Mouse (Mus musculus): Measurements from ENCODE around the gene Arhgef1. TPM values are rescaled to one million over a fixed set of nuclear protein-coding genes. Genes with fewer than 3 reads are reported as not detected.
A peak's percentile ranks its signal among the peaks of the same experiment; 100 is the strongest.
"Not testable (repeated sequence)": the region's sequence is repeated elsewhere in the genome, so short reads cannot be mapped to it uniquely, and the experiment has no call there.

Gene Arhgef1
- polyA plus RNA-seq, 1 experiment from 2014 or later: 78.5 TPM

GRCm38 (mm10) chr7:24891241-24892124 is 11.2 kb upstream of the Arhgef1 start:
- Histone ChIP-seq H3K36me3 (peaks cover 43% of the 10 kb centered on the region), H3K4me1 (peaks cover 18% of the 10 kb centered on the region), H3K4me2 (no peak overlapping the region), H3K27me3 (replicated peaks) (no peaks in the 10 kb centered on the region), H3K27ac (replicated peaks) (no peak overlapping the region), H3K4me3 (replicated peaks) (no peak overlapping the region), H3K9ac (replicated peaks) (no peak overlapping the region), H3K9me3 (replicated peaks) (no peaks in the 10 kb centered on the region)
- WGBS: 75% methylated on average over 3 of the region's 3 CpGs
- ATAC-seq (ENCODE audit: low FRiP score): no peak

- ATAC-seq (ENCODE audit: low FRiP score): no peak
- H3K4me3 ChIP-seq (replicated peaks): no peak overlapping the region
- H3K9me3 ChIP-seq (replicated peaks): no peaks in the 10 kb centered on the region
- H3K36me3 ChIP-seq: peaks cover 37% of the 10 kb centered on the region
- no peak overlapping the region for H3K27ac ChIP-seq (replicated peaks)
- no peak overlapping the region for H3K9ac ChIP-seq (replicated peaks)
- H3K4me1 ChIP-seq: peaks cover 11% of the 10 kb centered on the region
- WGBS: 67% methylated on average over 2 of the region's 2 CpGs
- H3K4me2 ChIP-seq: no peak overlapping the region
- H3K27me3 ChIP-seq (replicated peaks): no peaks in the 10 kb centered on the region
Observed at GRCm38 (mm10) chr7:24892125-24892583, 10.6 kb upstream of the Arhgef1 start.

GRCm38 (mm10) chr7:24895749-24896148 is 7.0 kb upstream of the Arhgef1 start:
- H3K36me3 ChIP-seq; H3K27me3 ChIP-seq (replicated peaks); H3K9ac ChIP-seq (replicated peaks); H3K27ac ChIP-seq (replicated peaks); H3K4me1 ChIP-seq; ATAC-seq (ENCODE audit: low FRiP score); H3K4me2 ChIP-seq; H3K4me3 ChIP-seq (replicated peaks); H3K9me3 ChIP-seq (replicated peaks): not testable (repeated sequence)
- WGBS: 82% methylated on average over 2 of the region's 2 CpGs

GRCm38 (mm10) chr7:24896269-24896668 is 6.4 kb upstream of the Arhgef1 start:
- Histone ChIP-seq H3K4me1 (no peaks in the 10 kb centered on the region), H3K27me3 (replicated peaks) (no peaks in the 10 kb centered on the region), H3K36me3 (no peaks in the 10 kb centered on the region), H3K4me2 (no peak overlapping the region), H3K9ac (replicated peaks) (no peak overlapping the region), H3K27ac (replicated peaks) (no peak overlapping the region), H3K9me3 (replicated peaks) (no peaks in the 10 kb centered on the region), H3K4me3 (replicated peaks) (no peak overlapping the region)
- ATAC-seq (ENCODE audit: low FRiP score): no peak
- 69% methylated on average over 8 of the region's 8 CpGs for WGBS

- no peak for ATAC-seq (ENCODE audit: low FRiP score)
- H3K9me3 ChIP-seq (replicated peaks): no peaks in the 10 kb centered on the region
- no peak within 1 kb of the TSS for H3K9ac ChIP-seq (replicated peaks)
- H3K4me2 ChIP-seq: no peak within 1 kb of the TSS
- H3K4me1 ChIP-seq: no peaks in the 10 kb centered on the region
- H3K4me3 ChIP-seq (replicated peaks): no peak within 1 kb of the TSS
- no peaks in the 10 kb centered on the region for H3K27me3 ChIP-seq (replicated peaks)
- 80% methylated on average over 12 of the region's 12 CpGs for WGBS
- H3K36me3 ChIP-seq: no peaks in the 10 kb centered on the region
- no peak within 1 kb of the TSS for H3K27ac ChIP-seq (replicated peaks)
Observed at GRCm38 (mm10) chr7:24897224-24897623, 5.5 kb upstream of the Arhgef1 start, which contains the start of gene Cd79a. Gene Cd79a, plus strand, starts transcription at chr7:24897381.

GRCm38 (mm10) chr7:24897959-24898358 is 4.8 kb upstream of the Arhgef1 start:
- no peak overlapping the region for H3K4me2 ChIP-seq
- ATAC-seq (ENCODE audit: low FRiP score): no peak
- WGBS: 78% methylated on average over 5 of the region's 5 CpGs
- no peaks in the 10 kb centered on the region for H3K36me3 ChIP-seq
- no peaks in the 10 kb centered on the region for H3K27me3 ChIP-seq (replicated peaks)
- H3K4me1 ChIP-seq: peaks cover 4% of the 10 kb centered on the region; the same call in 1 of the 2 replicates
- no peak overlapping the region for H3K9ac ChIP-seq (replicated peaks)
- H3K9me3 ChIP-seq (replicated peaks): no peaks in the 10 kb centered on the region
- H3K27ac ChIP-seq (replicated peaks): no peak overlapping the region
- H3K4me3 ChIP-seq (replicated peaks): no peak overlapping the region

GRCm38 (mm10) chr7:24901114-24901513 is 1.6 kb upstream of the Arhgef1 start:
- Histone ChIP-seq H3K27me3 (replicated peaks) (no peaks in the 10 kb centered on the region), H3K4me2 (no peak overlapping the region), H3K4me3 (replicated peaks) (no peak overlapping the region), H3K27ac (replicated peaks) (no peak overlapping the region), H3K9ac (replicated peaks) (no peak overlapping the region), H3K4me1 (peaks cover 29% of the 10 kb centered on the region), H3K36me3 (no peaks in the 10 kb centered on the region), H3K9me3 (replicated peaks) (no peaks in the 10 kb centered on the region)
- WGBS: 79% methylated on average over 6 of the region's 6 CpGs
- ATAC-seq (ENCODE audit: low FRiP score): no peak

- H3K27ac ChIP-seq (replicated peaks): 0 out of 2 replicates have a peak overlapping the region, but pooled peaks have one; percentile 69
- H3K27me3 ChIP-seq (replicated peaks): no peaks in the 10 kb centered on the region
- no peak overlapping the region for H3K4me3 ChIP-seq (replicated peaks)
- peaks cover 36% of the 10 kb centered on the region for H3K4me1 ChIP-seq
- H3K4me2 ChIP-seq: no peak overlapping the region
- no peaks in the 10 kb centered on the region for H3K9me3 ChIP-seq (replicated peaks)
- H3K9ac ChIP-seq (replicated peaks): no peak overlapping the region
- WGBS: 65% methylated on average over 1 of the region's 1 CpGs
- no peaks in the 10 kb centered on the region for H3K36me3 ChIP-seq
- ATAC-seq (ENCODE audit: low FRiP score): no peak
Observed at GRCm38 (mm10) chr7:24901842-24902241, 870 bp upstream of the Arhgef1 start.

- no peaks in the 10 kb centered on the region for H3K27me3 ChIP-seq (replicated peaks)
- WGBS: 68% methylated on average over 2 of the region's 2 CpGs
- peak overlapping the region; percentile 69; the same call in 1 of the 2 replicates for H3K27ac ChIP-seq (replicated peaks)
- H3K4me2 ChIP-seq: peak overlapping the region; percentile 77
- peak overlapping the region; percentile 61 for H3K4me3 ChIP-seq (replicated peaks)
- H3K36me3 ChIP-seq: no peaks in the 10 kb centered on the region
- H3K4me1 ChIP-seq: peaks cover 40% of the 10 kb centered on the region
- H3K9me3 ChIP-seq (replicated peaks): no peaks in the 10 kb centered on the region
- no peak for ATAC-seq (ENCODE audit: low FRiP score)
- H3K9ac ChIP-seq (replicated peaks): peak overlapping the region; percentile 65; the same call in 1 of the 2 replicates
Observed at GRCm38 (mm10) chr7:24902264-24902629, 465 bp upstream of the Arhgef1 start.

- Histone ChIP-seq H3K4me1 (peaks cover 45% of the 10 kb centered on the region), H3K27me3 (replicated peaks) (no peaks in the 10 kb centered on the region), H3K4me2 (peak overlapping the region; percentile 77), H3K9ac (replicated peaks) (peak overlapping the region; percentile 70; the same call in 1 of the 2 replicates), H3K27ac (replicated peaks) (peak overlapping the region; percentile 83; the same call in 1 of the 2 replicates), H3K4me3 (replicated peaks) (peak overlapping the region; percentile 61), H3K9me3 (replicated peaks) (no peaks in the 10 kb centered on the region), H3K36me3 (peaks cover 5% of the 10 kb centered on the region; the same call in 1 of the 2 replicates)
- no peak for ATAC-seq (ENCODE audit: low FRiP score)
- 43% methylated on average over 10 of the region's 10 CpGs for WGBS
Observed at GRCm38 (mm10) chr7:24903444-24903825, 723 bp downstream of the Arhgef1 start.

GRCm38 (mm10) chr7:24904070-24904483 is 1.4 kb downstream of the Arhgef1 start:
- H3K9ac ChIP-seq (replicated peaks): peak overlapping the region; percentile 70
- H3K4me2 ChIP-seq: peak overlapping the region; percentile 77
- H3K4me3 ChIP-seq (replicated peaks): peak overlapping the region; percentile 61
- no peaks in the 10 kb centered on the region for H3K27me3 ChIP-seq (replicated peaks)
- WGBS: 0% methylated on average over 30 of the region's 30 CpGs
- no peaks in the 10 kb centered on the region for H3K9me3 ChIP-seq (replicated peaks)
- peaks cover 45% of the 10 kb centered on the region for H3K4me1 ChIP-seq
- H3K36me3 ChIP-seq: peaks cover 11% of the 10 kb centered on the region; the same call in 1 of the 2 replicates
- H3K27ac ChIP-seq (replicated peaks): peak overlapping the region; percentile 83
- peak; percentile 96 for ATAC-seq (ENCODE audit: low FRiP score)

GRCm38 (mm10) chr7:24904936-24905335 is 2.2 kb downstream of the Arhgef1 start:
- Histone ChIP-seq H3K27ac (replicated peaks) (peak overlapping the region; percentile 83), H3K4me3 (replicated peaks) (peak overlapping the region; percentile 61), H3K4me1 (peaks cover 45% of the 10 kb centered on the region), H3K9me3 (replicated peaks) (no peaks in the 10 kb centered on the region), H3K9ac (replicated peaks) (peak overlapping the region; percentile 70), H3K36me3 (peaks cover 11% of the 10 kb centered on the region; the same call in 1 of the 2 replicates), H3K4me2 (peak overlapping the region; percentile 77), H3K27me3 (replicated peaks) (no peaks in the 10 kb centered on the region)
- WGBS: 13% methylated on average over 3 of the region's 3 CpGs
- peak; percentile 42 for ATAC-seq (ENCODE audit: low FRiP score)

All from neural tube, embryonic 15.5 days (tissue).